Comparison of ENCODE assay signal across 8 mouse cellular contexts in genomic region chr7:73552054-73552750, GRCm38 (mm10). TPM values are rescaled to one million over a fixed set of nuclear protein-coding genes. Genes with fewer than 3 reads are reported as not detected.
DNase-seq lines count a peak whose midpoint lies in the region; ATAC-seq and TF ChIP-seq lines count a peak whose summit lies in the region.

No protein-coding gene starts in this region.

- H3K4me3 ChIP-seq in kidney, postnatal 0 days (replicated peaks; ENCODE audit: low read depth, low read length) = peak overlapping the region; percentile 23
- H3K4me3 ChIP-seq in hindbrain, postnatal 0 days (ENCODE audit: low read length) = peak overlapping the region; percentile 25
- H3K4me3 ChIP-seq in midbrain, embryonic 13.5 days (replicated peaks) = peak overlapping the region; percentile 17

- H3K27ac ChIP-seq in kidney, postnatal 0 days = no peak overlapping the region
- H3K27ac ChIP-seq in hindbrain, postnatal 0 days = no peak overlapping the region
- H3K27ac ChIP-seq in midbrain, embryonic 13.5 days = no peak overlapping the region

- peaks cover 15% of the 10 kb centered on the region; the same call in 1 of the 2 replicates for H3K36me3 ChIP-seq in kidney, postnatal 0 days (ENCODE audit: insufficient read depth, low read length)
- H3K36me3 ChIP-seq in hindbrain, postnatal 0 days (ENCODE audit: insufficient read depth, low read length) = peaks cover 7% of the 10 kb centered on the region
- peaks cover 23% of the 10 kb centered on the region for H3K36me3 ChIP-seq in midbrain, embryonic 13.5 days

- no peaks in the 10 kb centered on the region for H3K27me3 ChIP-seq in kidney, postnatal 0 days (ENCODE audit: insufficient read depth, low read length)
- H3K27me3 ChIP-seq in hindbrain, postnatal 0 days (ENCODE audit: insufficient read depth, low read length) = no peaks in the 10 kb centered on the region
- no peaks in the 10 kb centered on the region for H3K27me3 ChIP-seq in midbrain, embryonic 13.5 days

- no peak for DNase-seq in kidney, postnatal 0 days (ENCODE audit: low spot score)
- DNase-seq in kidney, postnatal 36 days = no peak
- DNase-seq in hindbrain, postnatal 0 days (ENCODE audit: low spot score) = no peak
- DNase-seq in right cerebral cortex, postnatal 4 days = no peak
- DNase-seq in kidney, adult 18-20 months = no peak
- no peak for DNase-seq in kidney, postnatal 4 days

- ATAC-seq in kidney, postnatal 0 days (replicated peaks; ENCODE audit: low FRiP score, low read depth) = no peak
- ATAC-seq in common myeloid progenitor, adult 5-6 weeks (replicated peaks; ENCODE audit: low read depth, poor library complexity, severe bottlenecking) = peak; percentile 70
- ATAC-seq in hindbrain, postnatal 0 days = no peak
- no peak for ATAC-seq in midbrain, embryonic 13.5 days

- no peak for TF ChIP-seq CTCF in kidney, postnatal 0 days (IDR thresholded peaks at IDR 0.05; ENCODE audit: low read depth)
- no peak for TF ChIP-seq CTCF in hindbrain, postnatal 0 days (IDR thresholded peaks at IDR 0.05; ENCODE audit: low read depth)

- H3K4me1 ChIP-seq in kidney, postnatal 0 days (replicated peaks; ENCODE audit: insufficient read depth, low read length) = peaks cover under 1% of the 10 kb centered on the region; the same call in 1 of the 2 replicates
- peaks cover 8% of the 10 kb centered on the region; the same call in 1 of the 2 replicates for H3K4me1 ChIP-seq in hindbrain, postnatal 0 days (ENCODE audit: insufficient read depth, low read length)
- H3K4me1 ChIP-seq in midbrain, embryonic 13.5 days (replicated peaks) = peaks cover 21% of the 10 kb centered on the region

- 63% methylated on average over 7 of the region's 7 CpGs for WGBS in kidney, postnatal 0 days
- 63% methylated on average over 7 of the region's 7 CpGs for WGBS in hindbrain, postnatal 0 days
- 84% methylated on average over 7 of the region's 7 CpGs for WGBS in midbrain, embryonic 13.5 days

- H3K4me2 ChIP-seq in kidney, postnatal 0 days (ENCODE audit: low read length) = peak overlapping the region; percentile 51
- peak overlapping the region; percentile 54 for H3K4me2 ChIP-seq in hindbrain, postnatal 0 days (ENCODE audit: low read depth, low read length)
- H3K4me2 ChIP-seq in midbrain, embryonic 13.5 days (replicated peaks) = peak overlapping the region; percentile 44

- no peaks in the 10 kb centered on the region for H3K9me3 ChIP-seq in kidney, postnatal 0 days (replicated peaks; ENCODE audit: low read length)
- H3K9me3 ChIP-seq in hindbrain, postnatal 0 days (ENCODE audit: low read length) = no peaks in the 10 kb centered on the region
- H3K9me3 ChIP-seq in midbrain, embryonic 13.5 days = no peaks in the 10 kb centered on the region

- 0 out of 2 replicates have a peak overlapping the region, but pooled peaks have one; percentile 23 for H3K9ac ChIP-seq in kidney, postnatal 0 days (ENCODE audit: low read depth, low read length)
- 0 out of 2 replicates have a peak overlapping the region, but pooled peaks have one; percentile 7 for H3K9ac ChIP-seq in hindbrain, postnatal 0 days (replicated peaks; ENCODE audit: low read length)
- H3K9ac ChIP-seq in midbrain, embryonic 13.5 days (replicated peaks) = 0 out of 2 replicates have a peak overlapping the region, but pooled peaks have one; percentile 33

RNA-seq across cellular contexts. Expression of gene Chd2, which starts 10.6 kb away (rescaled TPM):
- polyA plus RNA-seq in kidney, postnatal 0 days (2015; fragmentation: Nextera tagmentation; extraction: Ambion mirVana) = 41.6 and 44.1 TPM in 2 replicates
- 184 and 190 TPM in 2 replicates for total RNA-seq in common myeloid progenitor, adult 5-6 weeks (2017)
- total RNA-seq in hindbrain, postnatal 0 days (2014; rRNA removed) = 33.4 and 35.2 TPM in 2 replicates
- 36.1 and 40.7 TPM in 2 replicates for polyA plus RNA-seq in hindbrain, postnatal 0 days (2015; fragmentation: Nextera tagmentation; extraction: Ambion mirVana)
- 48.5 and 57.4 TPM in 2 replicates for polyA plus RNA-seq in midbrain, embryonic 13.5 days (2015; fragmentation: Nextera tagmentation; extraction: Ambion mirVana)
